Mouse (Mus musculus): Measurements from ENCODE around the gene Cdc42ep5. TPM values are rescaled to one million over a fixed set of nuclear protein-coding genes. Genes with fewer than 3 reads are reported as not detected.
"Not testable (repeated sequence)": the region's sequence is repeated elsewhere in the genome, so short reads cannot be mapped to it uniquely, and the experiment has no call there.

Gene Cdc42ep5
- total RNA-seq, 1 experiment, result 17.2 TPM

GRCm38 (mm10) chr7:4163571-4164072, 1.0 kb downstream of the Cdc42ep5 start:
- no peak for DNase-seq (ENCODE audit: low read depth, low spot score)
- peak overlapping the region; percentile 56 for H3K9ac ChIP-seq (ENCODE audit: insufficient read depth, low read depth, low read length, poor library complexity, severe bottlenecking)
- peak overlapping the region; percentile 55 to 67 for H3K4me3 ChIP-seq (ENCODE audit: insufficient read depth in 1 of 2, low read depth in 1 of 2, low read length in 2 of 2, poor library complexity in 1 of 2, severe bottlenecking in 1 of 2)
- no peak overlapping the region for H3K27ac ChIP-seq (ENCODE audit: insufficient read depth, low read depth, low read length, poor library complexity, severe bottlenecking)
- H3K36me3 ChIP-seq (ENCODE audit: control insufficient read depth, insufficient read depth, low read length, poor library complexity, severe bottlenecking), result no peaks in the 10 kb centered on the region; the same call in 1 of the 2 replicates
- peaks cover 4 to 11% of the 10 kb centered on the region in 2 experiments; a peak in 1 of 4 replicates for H3K4me1 ChIP-seq (ENCODE audit: control insufficient read depth in 2 of 2, insufficient read depth in 2 of 2, low read length in 2 of 2, poor library complexity in 1 of 2)
- H3K9me3 ChIP-seq (ENCODE audit: control insufficient read depth, insufficient read depth, low read depth, low read length), result no peaks in the 10 kb centered on the region
- TF ChIP-seq ZNF384 (IDR thresholded peaks at IDR 0.05; ENCODE audit: low read depth, low read length), result no peak
- TF ChIP-seq MAFK (IDR thresholded peaks at IDR 0.05; ENCODE audit: insufficient read depth, low read depth, low read length), result no peak
- no peak for TF ChIP-seq CHD2 (IDR thresholded peaks at IDR 0.05; ENCODE audit: low read depth, low read length)
- in situ Hi-C loops (cut with MboI; ENCODE audit: low sequenced_read_pairs in 2 of 2, unreplicated experiment in 2 of 2), result no loop called here

GRCm38 (mm10) chr7:4161596-4161995, 3.1 kb downstream of the Cdc42ep5 start:
- H3K36me3 ChIP-seq (ENCODE audit: control insufficient read depth, insufficient read depth, low read length, poor library complexity, severe bottlenecking); H3K4me3 ChIP-seq (ENCODE audit: insufficient read depth in 1 of 2, low read depth in 1 of 2, low read length in 2 of 2, poor library complexity in 1 of 2, severe bottlenecking in 1 of 2); H3K9ac ChIP-seq (ENCODE audit: insufficient read depth, low read depth, low read length, poor library complexity, severe bottlenecking); in situ Hi-C loops (cut with MboI; ENCODE audit: low sequenced_read_pairs in 2 of 2, unreplicated experiment in 2 of 2); H3K27ac ChIP-seq (ENCODE audit: insufficient read depth, low read depth, low read length, poor library complexity, severe bottlenecking); H3K9me3 ChIP-seq (ENCODE audit: control insufficient read depth, insufficient read depth, low read depth, low read length); DNase-seq (ENCODE audit: low read depth, low spot score); H3K4me1 ChIP-seq (ENCODE audit: control insufficient read depth in 2 of 2, insufficient read depth in 2 of 2, low read length in 2 of 2, poor library complexity in 1 of 2): not testable (repeated sequence)

- Histone ChIP-seq H3K9ac (ENCODE audit: insufficient read depth, low read depth, low read length, poor library complexity, severe bottlenecking) (peak overlapping the region; percentile 23; the same call in 1 of the 2 replicates), H3K4me1 (ENCODE audit: control insufficient read depth in 2 of 2, insufficient read depth in 2 of 2, low read length in 2 of 2, poor library complexity in 1 of 2) (peaks cover 9 to 12% of the 10 kb centered on the region in 2 experiments), H3K27ac (ENCODE audit: insufficient read depth, low read depth, low read length, poor library complexity, severe bottlenecking) (peak overlapping the region; percentile 77), H3K36me3 (ENCODE audit: control insufficient read depth, insufficient read depth, low read length, poor library complexity, severe bottlenecking) (no peaks in the 10 kb centered on the region), H3K9me3 (ENCODE audit: control insufficient read depth, insufficient read depth, low read depth, low read length) (no peaks in the 10 kb centered on the region), H3K4me3 (ENCODE audit: insufficient read depth in 1 of 2, low read depth in 1 of 2, low read length in 2 of 2, poor library complexity in 1 of 2, severe bottlenecking in 1 of 2) (no peak overlapping the region)
- no peak for DNase-seq (ENCODE audit: low read depth, low spot score)
- TF ChIP-seq HCFC1 (IDR thresholded peaks at IDR 0.05; ENCODE audit: borderline replicate concordance, insufficient read depth, low read length) (no peak), MAFK (IDR thresholded peaks at IDR 0.05; ENCODE audit: insufficient read depth, low read depth, low read length) (no peak), CHD2 (IDR thresholded peaks at IDR 0.05; ENCODE audit: low read depth, low read length) (no peak), ZNF384 (IDR thresholded peaks at IDR 0.05; ENCODE audit: low read depth, low read length) (no peak), ZC3H11A (IDR thresholded peaks at IDR 0.05; ENCODE audit: borderline replicate concordance, low read depth, low read length) (no peak)
- in situ Hi-C loops (cut with MboI; ENCODE audit: low sequenced_read_pairs in 2 of 2, unreplicated experiment in 2 of 2), result no loop called here
Observed at GRCm38 (mm10) chr7:4154976-4155375, 9.7 kb downstream of the Cdc42ep5 start.

- H3K9ac ChIP-seq (ENCODE audit: insufficient read depth, low read depth, low read length, poor library complexity, severe bottlenecking), result no peak overlapping the region
- H3K9me3 ChIP-seq (ENCODE audit: control insufficient read depth, insufficient read depth, low read depth, low read length), result no peaks in the 10 kb centered on the region
- H3K36me3 ChIP-seq (ENCODE audit: control insufficient read depth, insufficient read depth, low read length, poor library complexity, severe bottlenecking), result no peaks in the 10 kb centered on the region
- peaks cover 9 to 12% of the 10 kb centered on the region in 2 experiments for H3K4me1 ChIP-seq (ENCODE audit: control insufficient read depth in 2 of 2, insufficient read depth in 2 of 2, low read length in 2 of 2, poor library complexity in 1 of 2)
- in situ Hi-C loops (cut with MboI; ENCODE audit: low sequenced_read_pairs in 2 of 2, unreplicated experiment in 2 of 2), result no loop called here
- DNase-seq (ENCODE audit: low read depth, low spot score), result no peak
- TF ChIP-seq ZNF384 (IDR thresholded peaks at IDR 0.05; ENCODE audit: low read depth, low read length) (no peak), MAFK (IDR thresholded peaks at IDR 0.05; ENCODE audit: insufficient read depth, low read depth, low read length) (no peak), CHD2 (IDR thresholded peaks at IDR 0.05; ENCODE audit: low read depth, low read length) (no peak), HCFC1 (IDR thresholded peaks at IDR 0.05; ENCODE audit: borderline replicate concordance, insufficient read depth, low read length) (no peak), ZC3H11A (IDR thresholded peaks at IDR 0.05; ENCODE audit: borderline replicate concordance, low read depth, low read length) (no peak)
- H3K27ac ChIP-seq (ENCODE audit: insufficient read depth, low read depth, low read length, poor library complexity, severe bottlenecking), result no peak overlapping the region
- H3K4me3 ChIP-seq (ENCODE audit: insufficient read depth in 1 of 2, low read depth in 1 of 2, low read length in 2 of 2, poor library complexity in 1 of 2, severe bottlenecking in 1 of 2), result no peak overlapping the region
Observed at GRCm38 (mm10) chr7:4154356-4154755, 10.3 kb downstream of the Cdc42ep5 start.

- no peak overlapping the region for H3K27ac ChIP-seq (ENCODE audit: insufficient read depth, low read depth, low read length, poor library complexity, severe bottlenecking)
- no peak for DNase-seq (ENCODE audit: low read depth, low spot score)
- H3K4me1 ChIP-seq (ENCODE audit: control insufficient read depth in 2 of 2, insufficient read depth in 2 of 2, low read length in 2 of 2, poor library complexity in 1 of 2), result peaks cover 9 to 24% of the 10 kb centered on the region in 2 experiments
- peak overlapping the region; percentile 78 to 98; a peak in 3 of 4 replicates for H3K4me3 ChIP-seq (ENCODE audit: insufficient read depth in 1 of 2, low read depth in 1 of 2, low read length in 2 of 2, poor library complexity in 1 of 2, severe bottlenecking in 1 of 2)
- H3K36me3 ChIP-seq (ENCODE audit: control insufficient read depth, insufficient read depth, low read length, poor library complexity, severe bottlenecking), result peaks cover 15% of the 10 kb centered on the region
- peak overlapping the region; percentile 33; the same call in 1 of the 2 replicates for H3K9ac ChIP-seq (ENCODE audit: insufficient read depth, low read depth, low read length, poor library complexity, severe bottlenecking)
- in situ Hi-C loops (cut with MboI; ENCODE audit: low sequenced_read_pairs in 2 of 2, unreplicated experiment in 2 of 2), result no loop called here
- no peak for TF ChIP-seq ZC3H11A (IDR thresholded peaks at IDR 0.05; ENCODE audit: borderline replicate concordance, low read depth, low read length)
- no peak for TF ChIP-seq MAFK (IDR thresholded peaks at IDR 0.05; ENCODE audit: insufficient read depth, low read depth, low read length)
- no peak for TF ChIP-seq ZNF384 (IDR thresholded peaks at IDR 0.05; ENCODE audit: low read depth, low read length)
- TF ChIP-seq HCFC1 (IDR thresholded peaks at IDR 0.05; ENCODE audit: borderline replicate concordance, insufficient read depth, low read length), result no peak
- no peak for TF ChIP-seq CHD2 (IDR thresholded peaks at IDR 0.05; ENCODE audit: low read depth, low read length)
- no peaks in the 10 kb centered on the region for H3K9me3 ChIP-seq (ENCODE audit: control insufficient read depth, insufficient read depth, low read depth, low read length)
Observed at GRCm38 (mm10) chr7:4151241-4151640, 13.4 kb downstream of the Cdc42ep5 start.

All from ES-E14 (cell line).